Mouse (Mus musculus) inflammation-experienced regulatory T-cells, adult 6 months (primary cell): ENCODE data around the gene Cdk20. TPM values are rescaled to one million over a fixed set of nuclear protein-coding genes. Genes with fewer than 3 reads are reported as not detected.

Experiments used
- ATAC-seq: one replicate; pipeline ENCODE4 v1.8.0; 2017
- polyA plus RNA-seq, 3 experiments: library from polyadenylated mRNA; unstranded; fragments of 100-300 nt; shearing (Covaris generic); gene quantifications; one replicate each; pipeline ENCODE4 v1.2.1; 2017

Cdk20 gene
- 1 to 10 TPM; 1.1 to 5.9 (median 3.5) TPM for polyA plus RNA-seq

GRCm38 (mm10) chr13:64432017-64432995, at the start of gene Cdk20:
TSS of gene Cdk20 (plus strand) at chr13:64432314.
- ATAC-seq = peak; percentile 97

- ATAC-seq = no peak
Measured at GRCm38 (mm10) chr13:64384937-64385336, 47.2 kb upstream of the Cdk20 start.

- ATAC-seq = no peak
Measured at GRCm38 (mm10) chr13:64386048-64386447, 46.1 kb upstream of the Cdk20 start.

- ATAC-seq = no peak
Measured at GRCm38 (mm10) chr13:64388415-64388814, 43.7 kb upstream of the Cdk20 start.

GRCm38 (mm10) chr13:64396979-64397378, 35.1 kb upstream of the Cdk20 start:
- ATAC-seq = no peak

- no peak for ATAC-seq
Measured at GRCm38 (mm10) chr13:64398065-64398464, 34.0 kb upstream of the Cdk20 start.

- no peak for ATAC-seq
Measured at GRCm38 (mm10) chr13:64399906-64400305, 32.2 kb upstream of the Cdk20 start.

GRCm38 (mm10) chr13:64400801-64401361, 31.2 kb upstream of the Cdk20 start:
- no peak for ATAC-seq

- no peak for ATAC-seq
Measured at GRCm38 (mm10) chr13:64402006-64402405, 30.1 kb upstream of the Cdk20 start.

- no peak for ATAC-seq
Measured at GRCm38 (mm10) chr13:64402504-64402949, 29.6 kb upstream of the Cdk20 start.

- ATAC-seq = no peak
Measured at GRCm38 (mm10) chr13:64402951-64403460, 29.1 kb upstream of the Cdk20 start.

GRCm38 (mm10) chr13:64403519-64403918, 28.6 kb upstream of the Cdk20 start:
- no peak for ATAC-seq

- no peak for ATAC-seq
Measured at GRCm38 (mm10) chr13:64405550-64405949, 26.6 kb upstream of the Cdk20 start.

- ATAC-seq = no peak
Measured at GRCm38 (mm10) chr13:64407992-64408391, 24.1 kb upstream of the Cdk20 start.

- ATAC-seq = no peak
Measured at GRCm38 (mm10) chr13:64410604-64411003, 21.5 kb upstream of the Cdk20 start.

GRCm38 (mm10) chr13:64411282-64411681, 20.8 kb upstream of the Cdk20 start:
- no peak for ATAC-seq

- ATAC-seq = no peak
Measured at GRCm38 (mm10) chr13:64412752-64413257, 19.3 kb upstream of the Cdk20 start.

- no peak for ATAC-seq
Measured at GRCm38 (mm10) chr13:64415659-64416058, 16.5 kb upstream of the Cdk20 start.

- ATAC-seq = no peak
Measured at GRCm38 (mm10) chr13:64416955-64417601, 15.0 kb upstream of the Cdk20 start.

- no peak for ATAC-seq
Measured at GRCm38 (mm10) chr13:64420847-64421246, 11.3 kb upstream of the Cdk20 start.

GRCm38 (mm10) chr13:64421386-64421785, 10.7 kb upstream of the Cdk20 start:
- no peak for ATAC-seq

GRCm38 (mm10) chr13:64421952-64422606, 10.0 kb upstream of the Cdk20 start:
- ATAC-seq = no peak
